ENCODE assay signal across 8 mouse cellular contexts in genomic region chr3:146327537-146328255, GRCm38 (mm10).
DNase-seq lines count a peak whose midpoint lies in the region; ATAC-seq and TF ChIP-seq lines count a peak whose summit lies in the region.

No protein-coding gene starts in this region.

- H3K27me3 ChIP-seq in heart, embryonic 16.5 days (ENCODE audit: control insufficient read depth, insufficient read depth, low read length) = no peaks in the 10 kb centered on the region
- no peaks in the 10 kb centered on the region for H3K27me3 ChIP-seq in liver, embryonic 14.5 days (ENCODE audit: control insufficient read depth, insufficient read depth, low read length)

- H3K9me3 ChIP-seq in heart, embryonic 16.5 days (replicated peaks; ENCODE audit: control insufficient read depth, low read length) = no peaks in the 10 kb centered on the region
- H3K9me3 ChIP-seq in liver, embryonic 14.5 days (ENCODE audit: control insufficient read depth, low read length) = no peaks in the 10 kb centered on the region

- no peak for TF ChIP-seq EP300 in liver, embryonic 14.5 days (IDR thresholded peaks at IDR 0.05; ENCODE audit: low read depth)

- H3K27ac ChIP-seq in heart, embryonic 16.5 days (ENCODE audit: low read length) = peak overlapping the region; percentile 82
- H3K27ac ChIP-seq in liver, embryonic 14.5 days = no peak overlapping the region

- TF ChIP-seq CTCF in liver, embryonic 14.5 days (IDR thresholded peaks at IDR 0.05; ENCODE audit: low read depth) = peak; percentile 85

- peak overlapping the region; percentile 48 for H3K4me3 ChIP-seq in heart, embryonic 16.5 days (ENCODE audit: low read length)
- H3K4me3 ChIP-seq in liver, embryonic 14.5 days (ENCODE audit: insufficient read depth in 1 of 2, low read depth in 2 of 2, low read length in 2 of 2) = peak overlapping the region; percentile 46 to 64

- under 1% methylated on average over 13 of the region's 13 CpGs for WGBS in heart, embryonic 16.5 days
- WGBS in liver, embryonic 14.5 days (ENCODE audit: insufficient replicate concordance) = under 1% methylated on average over 13 of the region's 13 CpGs

- H3K4me2 ChIP-seq in heart, embryonic 16.5 days (ENCODE audit: low read depth, low read length) = peak overlapping the region; percentile 79
- peak overlapping the region; percentile 84 for H3K4me2 ChIP-seq in liver, embryonic 14.5 days (ENCODE audit: low read depth)

- H3K4me1 ChIP-seq in heart, embryonic 16.5 days (ENCODE audit: control insufficient read depth, insufficient read depth, low read length) = peaks cover 7% of the 10 kb centered on the region
- H3K4me1 ChIP-seq in liver, embryonic 14.5 days (replicated peaks; ENCODE audit: control insufficient read depth in 2 of 2, insufficient read depth in 2 of 2, low read length in 1 of 2) = peaks cover 6 to 12% of the 10 kb centered on the region in 2 experiments

- no peaks in the 10 kb centered on the region for H3K36me3 ChIP-seq in heart, embryonic 16.5 days (ENCODE audit: control insufficient read depth, insufficient read depth)
- no peaks in the 10 kb centered on the region for H3K36me3 ChIP-seq in liver, embryonic 14.5 days (replicated peaks; ENCODE audit: control insufficient read depth, insufficient read depth, low read depth)

- DNase-seq in CD8-positive naive resting alpha-beta T cell, adult 2 months (ENCODE audit: low read depth in 2 of 2, low spot score in 2 of 2) = peak; percentile 34 to 55
- peak; percentile 86 for DNase-seq in brain, embryonic 18.5 days (ENCODE audit: low read depth, low spot score)
- peak; percentile 72 to 73 for DNase-seq in kidney, postnatal 36 days
- peak; percentile 54 to 65 (median 60) for DNase-seq in liver, embryonic 14.5 days (ENCODE audit: low read depth in 3 of 3, low spot score in 3 of 3)
- peak; percentile 70 for DNase-seq in neural tube, embryonic 10.5 days (ENCODE audit: extremely low spot score, low spot score)
- peak; percentile 90 for DNase-seq in telencephalon, adult 2 months (ENCODE audit: low read depth, low spot score)

- ATAC-seq in erythroid progenitor cell, adult 5-6 weeks (replicated peaks; ENCODE audit: low FRiP score, poor library complexity, severe bottlenecking) = peak; percentile 86
- peak; percentile 86 for ATAC-seq in heart, embryonic 16.5 days (replicated peaks; ENCODE audit: extremely low read depth, insufficient read depth, low FRiP score)
- peak; percentile 74; the same call in 1 of the 2 replicates for ATAC-seq in liver, embryonic 14.5 days (ENCODE audit: insufficient read depth)

- peak overlapping the region; percentile 68 for H3K9ac ChIP-seq in heart, embryonic 16.5 days (ENCODE audit: low read length)
- H3K9ac ChIP-seq in liver, embryonic 14.5 days (replicated peaks) = no peak overlapping the region; the same call in 1 of the 2 replicates
